Mouse (Mus musculus): Measurements from ENCODE around the gene Ube2v1. TPM values are rescaled to one million over a fixed set of nuclear protein-coding genes. Genes with fewer than 3 reads are reported as not detected.
A peak's percentile ranks its signal among the peaks of the same experiment; 100 is the strongest.

Ube2v1 gene
- polyA plus RNA-seq, 1 experiment from 2014 or later = 122 TPM

DNA sequence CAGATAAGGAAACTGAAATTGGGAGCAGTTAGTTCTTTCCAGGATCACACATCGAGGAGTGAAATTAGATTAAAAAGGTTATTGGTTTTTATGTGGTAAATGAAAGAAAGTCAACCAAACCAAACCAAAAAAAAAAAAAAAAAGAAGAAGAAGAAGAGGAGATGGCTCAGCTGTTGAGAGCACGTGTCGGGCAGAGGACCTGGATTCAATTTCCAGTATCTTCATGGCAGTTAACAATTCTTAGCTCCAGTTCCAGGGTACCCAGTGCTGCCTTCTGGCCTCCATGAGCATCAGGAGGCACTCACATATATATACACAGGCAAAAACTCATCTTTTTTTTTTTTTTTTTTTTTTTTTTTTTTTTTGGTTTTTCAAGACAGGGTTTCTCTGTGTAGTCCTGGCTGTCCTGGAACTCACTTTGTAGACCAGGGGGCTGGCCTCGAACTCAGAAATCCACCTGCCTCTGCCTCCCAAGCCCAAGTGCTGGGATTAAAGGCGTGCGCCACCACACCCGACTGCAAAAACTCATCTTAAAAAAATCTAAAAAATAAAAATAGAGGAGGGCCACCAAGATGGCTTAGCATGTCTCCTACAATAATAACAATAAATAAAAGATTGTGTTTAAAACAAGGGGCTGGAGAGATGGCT is 3.1 kb upstream of the Ube2v1 start:
- Histone ChIP-seq H3K4me1 (ENCODE audit: insufficient read depth) (peaks cover 34% of the 10 kb centered on the region), H3K9me3 (ENCODE audit: low read length) (no peaks in the 10 kb centered on the region), H3K4me2 (ENCODE audit: low read depth, low read length) (peak overlapping the region; percentile 71), H3K36me3 (replicated peaks; ENCODE audit: insufficient read depth, low read length) (no peaks in the 10 kb centered on the region), H3K27me3 (ENCODE audit: insufficient read depth, low read length) (no peaks in the 10 kb centered on the region), H3K27ac (ENCODE audit: low read depth) (no peak overlapping the region), H3K4me3 (ENCODE audit: low read depth, low read length) (peak overlapping the region; percentile 30), H3K9ac (replicated peaks) (0 out of 2 replicates have a peak overlapping the region, but pooled peaks have one; percentile 41)
- no peak for DNase-seq
- ATAC-seq = no peak
- 67% methylated on average over 7 of the region's 7 CpGs for WGBS (ENCODE audit: insufficient replicate concordance)
- TF ChIP-seq CTCF (IDR thresholded peaks at IDR 0.05; ENCODE audit: low read depth) (no peak), EP300 (IDR thresholded peaks at IDR 0.05; ENCODE audit: low read depth) (no peak)

DNA sequence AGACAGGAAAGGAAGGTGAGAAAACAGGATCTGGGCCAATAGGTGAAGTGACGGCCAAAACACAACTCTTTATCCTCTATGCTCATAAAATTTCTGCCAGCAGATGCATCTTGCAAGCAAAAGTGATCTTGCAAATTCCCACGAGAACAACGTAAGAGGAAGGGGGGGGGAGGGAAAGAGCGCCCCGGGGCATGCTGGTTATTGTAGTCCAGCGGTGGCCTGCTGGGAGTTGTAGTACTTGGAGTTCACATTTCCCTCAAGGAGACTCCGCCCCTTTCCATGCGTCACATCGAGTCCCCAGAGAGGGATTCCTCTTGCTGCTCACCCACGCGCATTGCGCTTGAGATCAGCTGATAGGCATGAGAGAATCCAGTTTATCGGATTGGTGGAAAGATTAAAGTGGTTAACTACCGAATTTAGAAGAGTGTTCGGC is 2.5 kb upstream of the Ube2v1 start:
- WGBS (ENCODE audit: insufficient replicate concordance) = 2% methylated on average over 15 of the region's 15 CpGs
- peaks cover 40% of the 10 kb centered on the region for H3K4me1 ChIP-seq (ENCODE audit: insufficient read depth)
- H3K27me3 ChIP-seq (ENCODE audit: insufficient read depth, low read length) = no peaks in the 10 kb centered on the region
- H3K9me3 ChIP-seq (ENCODE audit: low read length) = no peaks in the 10 kb centered on the region
- DNase-seq (peak; percentile 97), ATAC-seq (peak; percentile 66)
- H3K4me3 ChIP-seq (ENCODE audit: low read depth, low read length) = peak overlapping the region; percentile 30
- TF ChIP-seq EP300 (IDR thresholded peaks at IDR 0.05; ENCODE audit: low read depth) (peak; percentile 74; the same call in 1 of the 2 replicates), CTCF (IDR thresholded peaks at IDR 0.05; ENCODE audit: low read depth) (no peak)
- 0 out of 2 replicates have a peak, but pooled peaks cover 4% of the 10 kb centered on the region for H3K36me3 ChIP-seq (replicated peaks; ENCODE audit: insufficient read depth, low read length)
- 0 out of 2 replicates have a peak overlapping the region, but pooled peaks have one; percentile 41 for H3K9ac ChIP-seq (replicated peaks)
- H3K4me2 ChIP-seq (ENCODE audit: low read depth, low read length) = peak overlapping the region; percentile 71
- H3K27ac ChIP-seq (ENCODE audit: low read depth) = peak overlapping the region; percentile 97

DNA sequence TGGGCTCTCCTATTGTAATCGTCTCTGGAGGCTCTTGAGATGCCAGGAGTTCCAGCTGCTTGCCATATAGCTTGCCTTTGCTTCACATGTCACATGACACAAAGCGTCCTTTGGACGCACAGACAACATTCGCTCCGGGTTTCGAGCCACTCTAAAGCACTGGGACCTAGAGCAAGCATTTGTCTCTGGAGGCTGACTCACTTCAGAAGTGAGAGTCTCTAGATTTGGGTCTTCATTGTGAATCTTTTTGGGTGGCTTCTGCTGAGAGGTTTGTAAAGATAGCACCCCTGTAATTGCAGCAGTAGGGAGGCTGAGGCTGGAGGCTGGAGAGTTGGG is 1.6 kb upstream of the Ube2v1 start:
- ATAC-seq (no peak), DNase-seq (no peak)
- Histone ChIP-seq H3K9me3 (ENCODE audit: low read length) (no peaks in the 10 kb centered on the region), H3K9ac (replicated peaks) (peak overlapping the region; percentile 17; the same call in 1 of the 2 replicates), H3K27me3 (ENCODE audit: insufficient read depth, low read length) (no peaks in the 10 kb centered on the region), H3K27ac (ENCODE audit: low read depth) (peak overlapping the region; percentile 97), H3K4me1 (ENCODE audit: insufficient read depth) (peaks cover 48% of the 10 kb centered on the region), H3K36me3 (replicated peaks; ENCODE audit: insufficient read depth, low read length) (peaks cover 7% of the 10 kb centered on the region; the same call in 1 of the 2 replicates), H3K4me3 (ENCODE audit: low read depth, low read length) (no peak overlapping the region), H3K4me2 (ENCODE audit: low read depth, low read length) (peak overlapping the region; percentile 67)
- WGBS (ENCODE audit: insufficient replicate concordance) = 78% methylated on average over 6 of the region's 6 CpGs
- TF ChIP-seq EP300 (IDR thresholded peaks at IDR 0.05; ENCODE audit: low read depth) = no peak
- TF ChIP-seq CTCF (IDR thresholded peaks at IDR 0.05; ENCODE audit: low read depth) = no peak

DNA sequence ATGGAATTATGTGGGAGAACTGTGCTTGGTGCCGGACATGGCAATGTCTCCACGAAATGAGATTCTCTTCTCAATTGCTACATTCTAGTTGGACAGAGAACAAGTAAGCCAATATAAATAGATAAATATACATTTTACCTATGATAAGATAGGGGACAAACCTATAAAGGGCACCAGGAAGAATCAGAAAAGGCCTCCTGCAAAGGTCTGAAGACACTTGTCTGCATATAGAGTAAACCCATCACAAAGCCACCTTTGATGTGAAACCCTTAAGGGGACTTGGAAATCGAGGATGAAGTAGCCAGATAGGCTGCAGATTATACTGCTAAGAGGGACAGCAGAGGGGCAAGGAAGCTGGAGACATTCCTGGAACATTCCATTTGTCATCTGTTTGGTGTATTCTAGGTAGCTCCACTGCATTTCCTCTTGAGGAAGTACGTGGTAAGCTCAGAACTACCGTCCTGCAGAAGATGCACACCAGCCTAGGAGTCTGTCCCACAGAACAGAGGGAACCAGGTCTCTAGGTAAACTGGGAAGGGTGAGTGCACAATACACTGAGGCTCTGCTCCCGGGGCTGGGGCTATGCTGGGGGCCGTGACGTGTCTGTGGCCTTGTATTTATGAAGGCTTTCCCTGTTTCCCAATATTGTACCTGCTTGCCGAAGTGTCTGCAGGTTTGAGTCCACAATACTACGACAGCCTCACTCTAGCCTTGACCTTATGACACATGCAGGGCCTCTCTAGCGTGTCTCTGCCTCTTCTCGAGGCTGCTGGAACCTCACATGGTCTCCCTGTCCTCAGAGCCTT is 1.0 kb upstream of the Ube2v1 start:
- no peak for ATAC-seq
- TF ChIP-seq CTCF (IDR thresholded peaks at IDR 0.05; ENCODE audit: low read depth) = no peak
- no peak for TF ChIP-seq EP300 (IDR thresholded peaks at IDR 0.05; ENCODE audit: low read depth)
- Histone ChIP-seq H3K27ac (ENCODE audit: low read depth) (peak overlapping the region; percentile 97), H3K36me3 (replicated peaks; ENCODE audit: insufficient read depth, low read length) (peaks cover 12% of the 10 kb centered on the region), H3K27me3 (ENCODE audit: insufficient read depth, low read length) (no peaks in the 10 kb centered on the region), H3K4me2 (ENCODE audit: low read depth, low read length) (peak overlapping the region; percentile 75), H3K4me3 (ENCODE audit: low read depth, low read length) (no peak overlapping the region), H3K4me1 (ENCODE audit: insufficient read depth) (peaks cover 53% of the 10 kb centered on the region), H3K9ac (replicated peaks) (peak overlapping the region; percentile 97; the same call in 1 of the 2 replicates), H3K9me3 (ENCODE audit: low read length) (no peaks in the 10 kb centered on the region)
- no peak for DNase-seq
- 61% methylated on average over 12 of the region's 12 CpGs for WGBS (ENCODE audit: insufficient replicate concordance)

DNA sequence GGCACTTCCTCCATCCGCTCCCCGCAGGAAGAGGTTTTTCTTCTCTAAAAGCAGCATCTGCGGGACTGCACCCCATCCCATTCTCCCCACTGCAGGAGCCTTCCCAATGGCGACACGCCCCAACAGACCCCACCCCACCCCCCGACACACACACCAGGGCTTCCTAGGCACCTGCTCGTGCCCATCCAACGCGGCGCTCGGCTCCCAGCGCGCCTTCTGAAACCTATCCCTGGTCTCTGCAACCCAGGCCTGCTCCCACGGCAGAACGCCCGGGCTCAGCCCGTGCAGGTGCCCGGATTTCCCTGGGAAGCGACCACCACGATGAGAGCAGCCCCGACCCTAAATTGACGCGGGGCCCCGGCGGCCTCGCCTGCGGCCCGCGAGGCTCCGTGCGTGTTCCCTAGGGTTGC is 709 bp downstream of the Ube2v1 start:
- no peaks in the 10 kb centered on the region for H3K9me3 ChIP-seq (ENCODE audit: low read length)
- peak overlapping the region; percentile 91 for H3K4me3 ChIP-seq (ENCODE audit: low read depth, low read length)
- DNase-seq (peak; percentile 59), ATAC-seq (no peak)
- no peak for TF ChIP-seq CTCF (IDR thresholded peaks at IDR 0.05; ENCODE audit: low read depth)
- no peak for TF ChIP-seq EP300 (IDR thresholded peaks at IDR 0.05; ENCODE audit: low read depth)
- peaks cover 67% of the 10 kb centered on the region for H3K4me1 ChIP-seq (ENCODE audit: insufficient read depth)
- peak overlapping the region; percentile 97 for H3K27ac ChIP-seq (ENCODE audit: low read depth)
- under 1% methylated on average over 28 of the region's 31 CpGs for WGBS (ENCODE audit: insufficient replicate concordance)
- no peaks in the 10 kb centered on the region for H3K27me3 ChIP-seq (ENCODE audit: insufficient read depth, low read length)
- peak overlapping the region; percentile 97 for H3K9ac ChIP-seq (replicated peaks)
- H3K4me2 ChIP-seq (ENCODE audit: low read depth, low read length) = peak overlapping the region; percentile 75
- peaks cover 24% of the 10 kb centered on the region for H3K36me3 ChIP-seq (replicated peaks; ENCODE audit: insufficient read depth, low read length)

DNA sequence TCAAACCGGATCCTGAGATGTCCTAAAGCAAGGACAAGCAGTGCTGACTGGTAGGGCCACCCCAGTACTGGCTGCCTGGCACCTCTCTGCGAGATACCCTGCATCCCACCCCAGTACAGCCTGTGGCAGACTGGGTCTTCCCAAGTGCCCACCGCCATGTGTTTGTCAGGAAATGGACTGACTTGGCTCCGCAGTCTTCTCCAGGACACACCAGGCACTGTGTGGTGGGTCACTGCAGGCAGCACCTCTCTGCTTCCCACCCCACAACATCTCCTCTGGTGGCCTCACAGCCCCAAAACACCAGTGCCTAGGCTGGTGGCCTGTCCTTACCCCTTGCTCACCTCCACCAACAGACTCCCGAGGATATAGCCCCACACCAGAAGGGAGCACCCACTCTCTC is 1.5 kb downstream of the Ube2v1 start:
- Histone ChIP-seq H3K4me1 (ENCODE audit: insufficient read depth) (peaks cover 72% of the 10 kb centered on the region), H3K36me3 (replicated peaks; ENCODE audit: insufficient read depth, low read length) (peaks cover 24% of the 10 kb centered on the region), H3K4me3 (ENCODE audit: low read depth, low read length) (peak overlapping the region; percentile 91), H3K9me3 (ENCODE audit: low read length) (no peaks in the 10 kb centered on the region), H3K9ac (replicated peaks) (peak overlapping the region; percentile 97), H3K27ac (ENCODE audit: low read depth) (peak overlapping the region; percentile 97), H3K4me2 (ENCODE audit: low read depth, low read length) (peak overlapping the region; percentile 75), H3K27me3 (ENCODE audit: insufficient read depth, low read length) (no peaks in the 10 kb centered on the region)
- ATAC-seq (no peak), DNase-seq (no peak)
- WGBS (ENCODE audit: insufficient replicate concordance) = 50% methylated on average over 5 of the region's 5 CpGs
- TF ChIP-seq CTCF (IDR thresholded peaks at IDR 0.05; ENCODE audit: low read depth) = no peak
- TF ChIP-seq EP300 (IDR thresholded peaks at IDR 0.05; ENCODE audit: low read depth) = no peak
